Mouse (Mus musculus): ENCODE results near the gene Aqp3.
A peak's percentile ranks its signal among the peaks of the same experiment; 100 is the strongest.

The Aqp3 gene

DNA sequence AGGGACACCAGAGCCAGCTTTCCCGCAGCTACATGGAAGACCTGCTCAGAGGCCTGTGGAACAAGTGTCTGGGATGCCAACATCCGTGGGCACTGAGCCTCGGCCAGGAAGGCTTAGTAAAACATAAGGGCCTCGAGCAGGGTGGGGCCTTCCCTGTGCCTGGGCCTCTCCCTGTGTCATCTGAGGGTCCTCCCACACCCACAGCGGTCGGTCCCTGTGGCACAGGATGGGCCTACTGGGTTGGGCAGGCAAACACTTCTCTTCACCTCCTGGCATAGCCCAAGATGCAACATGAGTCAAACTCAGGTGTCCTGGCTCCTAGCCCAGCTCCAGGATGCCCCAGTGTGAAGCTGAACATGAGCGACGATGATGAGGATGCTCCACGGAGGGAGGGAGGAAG is 40.6 kb downstream of the Aqp3 start:
- no peak for DNase-seq

GRCm38 (mm10) chr4:41056742-41057332 is 41.1 kb downstream of the Aqp3 start:
- no peak for DNase-seq

- no peak for DNase-seq
Observed at GRCm38 (mm10) chr4:41056253-41056652, 41.7 kb downstream of the Aqp3 start.

DNA sequence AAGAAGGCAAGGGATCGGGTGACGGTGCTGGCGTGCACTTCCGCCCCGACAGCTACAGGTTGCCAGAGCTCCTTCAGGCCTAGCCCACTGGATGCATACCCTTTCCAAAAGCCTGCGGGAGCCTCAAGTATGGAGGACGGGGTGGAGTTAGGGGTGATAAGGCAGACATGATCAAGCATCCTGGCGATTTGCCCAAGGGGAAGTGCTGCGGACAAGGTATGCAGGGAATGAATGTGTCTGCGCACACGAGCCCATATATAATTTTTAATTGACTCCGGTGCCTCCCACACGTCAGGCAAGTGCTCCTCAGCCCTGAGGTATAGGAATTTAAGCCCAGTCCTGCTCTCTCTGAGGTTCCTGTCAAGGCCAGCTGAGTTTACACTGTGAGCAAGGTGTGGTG is 42.9 kb downstream of the Aqp3 start:
- DNase-seq, result no peak

- DNase-seq, result no peak
Observed at GRCm38 (mm10) chr4:41051781-41052180, 46.2 kb downstream of the Aqp3 start.

- DNase-seq, result peak; percentile 77
Observed at GRCm38 (mm10) chr4:41050726-41051675, 47.0 kb downstream of the Aqp3 start.

- no peak for DNase-seq
Observed at GRCm38 (mm10) chr4:41048926-41049325, 49.1 kb downstream of the Aqp3 start.

DNA sequence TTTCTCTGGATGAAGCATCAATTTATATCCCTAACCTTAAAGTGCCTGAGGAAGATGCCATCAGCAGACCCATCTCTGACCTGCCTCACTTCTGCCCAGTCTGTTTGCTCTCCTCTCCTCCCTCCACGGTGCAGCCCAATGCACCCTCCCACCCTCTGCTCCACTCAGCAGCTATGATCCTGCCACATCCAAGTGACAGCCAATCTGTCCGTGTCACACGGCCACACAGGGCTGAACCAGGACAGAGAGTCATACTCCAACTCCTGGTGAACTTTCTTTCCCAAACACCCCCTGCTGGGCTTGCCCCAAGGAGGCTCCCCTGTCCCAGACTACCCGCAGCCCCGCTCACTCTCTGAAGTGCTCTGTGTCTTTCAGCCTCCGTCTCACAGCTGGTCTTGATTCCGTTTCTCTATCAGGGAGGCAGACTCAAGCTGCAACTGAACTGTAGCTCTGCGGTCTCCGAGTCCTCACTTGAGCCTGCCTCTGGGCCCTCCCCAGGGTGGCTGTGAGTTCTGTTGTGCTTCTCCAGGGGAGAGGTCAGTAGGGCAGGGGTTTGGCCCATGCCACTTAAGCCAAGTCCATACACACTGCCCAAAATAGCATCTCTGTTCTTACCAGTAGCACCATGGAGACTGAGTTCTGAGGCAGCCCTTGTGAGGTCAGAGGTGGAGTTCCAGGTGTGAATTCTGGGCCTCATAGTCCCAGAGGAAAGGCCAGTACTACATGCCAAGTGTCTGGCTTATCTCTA is 50.3 kb downstream of the Aqp3 start, which contains the start of gene Aqp7:
TSS of gene Aqp7 (minus strand) at position 616 of the 748 bp plus-strand sequence.
- DNase-seq, result no peak

GRCm38 (mm10) chr4:41046254-41046795 is 51.7 kb downstream of the Aqp3 start:
- no peak for DNase-seq

- no peak for DNase-seq
Observed at GRCm38 (mm10) chr4:41045288-41045687, 52.7 kb downstream of the Aqp3 start.

GRCm38 (mm10) chr4:41043961-41044360 is 54.0 kb downstream of the Aqp3 start:
- no peak for DNase-seq

DNA sequence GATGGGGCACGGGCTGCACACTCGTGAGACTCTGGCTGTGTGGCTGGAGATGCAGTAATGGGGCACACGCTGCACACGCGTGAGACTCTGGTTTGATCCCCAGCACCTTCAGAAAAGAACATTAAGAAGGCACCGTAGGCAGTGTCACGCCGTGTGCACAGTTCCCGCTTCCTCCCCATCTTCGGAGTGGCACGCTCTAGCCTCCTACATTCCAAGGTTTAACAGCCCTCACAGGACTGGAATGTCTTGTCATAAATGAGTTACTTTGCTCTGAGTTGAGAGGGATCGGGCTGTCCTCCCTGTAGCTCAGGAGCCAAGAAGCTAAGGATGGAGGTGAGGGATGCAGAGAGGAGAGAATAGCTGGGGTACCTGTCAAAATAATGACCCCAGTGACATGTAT is 55.1 kb downstream of the Aqp3 start:
- no peak for DNase-seq
